Mouse (Mus musculus) duodenum, adult 2 months (tissue): ENCODE measurements around the gene Shld1. TPM values are rescaled to one million over a fixed set of nuclear protein-coding genes. Genes with fewer than 3 reads are reported as not detected.

Experiments
- polyA plus RNA-seq: library from polyadenylated mRNA; depleted of rRNA; stranded (reverse); fragments of >200 nt; gene quantifications from 2 replicates; pipeline ENCODE4 v1.2.3, GENCODE M21; 2012; ENCODE audit warnings: low replicate concordance; rRNA removed

Gene Shld1
- polyA plus RNA-seq = 6.2 and 13.3 TPM in 2 replicates

GRCm38 (mm10) chr2:132686756-132687737 is at the start of gene Shld1:
Gene Shld1, plus strand, starts transcription at chr2:132686931.

GRCm38 (mm10) chr2:132780978-132781377 is 94.2 kb downstream of the Shld1 start, which contains the start of gene Chgb:
Gene Chgb, plus strand, starts transcription at chr2:132781278.

Other genes starting within 250 kb of the Shld1 start
- gene Gpcpd1, start 99.2 kb upstream of the Shld1 start, polyA plus RNA-seq = 1.6 and 2.1 TPM in 2 replicates
- 12.3 and 16.4 TPM in 2 replicates for gene Chgb, start 94.3 kb downstream of the Shld1 start, polyA plus RNA-seq
- 0.28 and 0.55 TPM in 2 replicates for gene Trmt6, start 129.1 kb downstream of the Shld1 start, polyA plus RNA-seq
- 0.25 and 0.86 TPM in 2 replicates for gene Mcm8, start 129.2 kb downstream of the Shld1 start, polyA plus RNA-seq
- gene Crls1, start 159.7 kb downstream of the Shld1 start, polyA plus RNA-seq = 36.2 and 61.8 TPM in 2 replicates
- 0.92 and 1.9 TPM in 2 replicates for gene Lrrn4, start 194.0 kb downstream of the Shld1 start, polyA plus RNA-seq